Mouse (Mus musculus): ENCODE measurements around the gene Olfr788.

Olfr788 gene

GRCm38 (mm10) chr10:129470698-129471097 is at the start of gene Olfr788:
Olfr788 (plus strand) TSS chr10:129470998.
- CTCF ChIA-PET, result no interaction called here

GRCm38 (mm10) chr10:129427006-129427405 is 43.8 kb upstream of the Olfr788 start, which contains the start of gene Olfr786:
Olfr786 (plus strand) TSS chr10:129427306.
- CTCF ChIA-PET, result no interaction called here

GRCm38 (mm10) chr10:129461562-129461961 is 9.2 kb upstream of the Olfr788 start, which contains the start of gene Olfr787:
Olfr787 (plus strand) TSS chr10:129461862.
- CTCF ChIA-PET, result no interaction called here

- CTCF ChIA-PET, result no interaction called here
Measured at GRCm38 (mm10) chr10:129473256-129473655, 2.5 kb downstream of the Olfr788 start.

- CTCF ChIA-PET, result no interaction called here
Measured at GRCm38 (mm10) chr10:129473723-129474122, 2.9 kb downstream of the Olfr788 start.

- CTCF ChIA-PET, result no interaction called here
Measured at GRCm38 (mm10) chr10:129484452-129484851, 13.7 kb downstream of the Olfr788 start, which contains the start of gene Olfr789. Olfr789 (plus strand) TSS chr10:129484752.

- CTCF ChIA-PET, result no interaction called here
Measured at GRCm38 (mm10) chr10:129490101-129490500, 19.3 kb downstream of the Olfr788 start.

GRCm38 (mm10) chr10:129498192-129498591 is 27.4 kb downstream of the Olfr788 start, which contains the start of gene Olfr790:
Olfr790 (plus strand) TSS chr10:129498492.
- CTCF ChIA-PET, result no interaction called here

GRCm38 (mm10) chr10:129521492-129521891 is 50.7 kb downstream of the Olfr788 start, which contains the start of gene Olfr791:
Olfr791 (plus strand) TSS chr10:129521792.
- CTCF ChIA-PET, result no interaction called here
